Mouse (Mus musculus) testis, adult 2 months (tissue): ENCODE measurements around the gene Sel1l3. TPM values are rescaled to one million over a fixed set of nuclear protein-coding genes. Genes with fewer than 3 reads are reported as not detected.

ENCODE experiments used
- H3K27ac ChIP-seq: fragments of 200-500 bp; 2 replicates; pipeline ENCODE4 v1.5.1; 2012; ENCODE audit warnings: low read depth, low read length; ENCODE audit not compliant: control insufficient read depth, insufficient read depth
- H3K27me3 ChIP-seq: fragments of 200-500 bp; 2 replicates; pipeline ENCODE4 v1.6.1; 2012; ENCODE audit warnings: mild to moderate bottlenecking, low read length, moderate library complexity; ENCODE audit not compliant: control insufficient read depth, insufficient read depth
- H3K36me3 ChIP-seq: fragments of 200-500 bp; 2 replicates; pipeline ENCODE4 v1.6.1; 2012; ENCODE audit warnings: mild to moderate bottlenecking, low read length; ENCODE audit not compliant: control insufficient read depth, insufficient read depth
- H3K4me1 ChIP-seq: fragments of 200-500 bp; 2 replicates; pipeline ENCODE4 v1.6.1; 2012; ENCODE audit warnings: low read length; ENCODE audit not compliant: control insufficient read depth, insufficient read depth
- H3K4me3 ChIP-seq: fragments of 200-500 bp; 2 replicates; pipeline ENCODE4 v1.5.1; 2012; ENCODE audit warnings: low read depth, mild to moderate bottlenecking, low read length, moderate library complexity, mixed read lengths; ENCODE audit not compliant: control insufficient read depth
- CTCF ChIP-seq: fragments of 200-500 bp; IDR thresholded peaks from 2 replicates; pipeline ENCODE4 v1.5.1; 2012; ENCODE audit warnings: low read depth, mild to moderate bottlenecking, inconsistent platforms, low read length, moderate library complexity; ENCODE audit not compliant: control insufficient read depth, insufficient read depth, insufficient replicate concordance
- POLR2A ChIP-seq: fragments of 200-500 bp; IDR thresholded peaks from 2 replicates; pipeline ENCODE4 v1.6.1; 2012; ENCODE audit warnings: low read depth, mild to moderate bottlenecking, inconsistent platforms, low read length, moderate library complexity; ENCODE audit not compliant: control insufficient read depth
- polyA plus RNA-seq: library from polyadenylated mRNA; depleted of rRNA; stranded (reverse); fragments of >200 nt; gene quantifications from 2 replicates; pipeline ENCODE4 v1.2.3, GENCODE M21; 2012

The Sel1l3 gene
- polyA plus RNA-seq, 1 experiment, result 0.64 TPM

- H3K27ac ChIP-seq, result no peak overlapping the region
- TF ChIP-seq CTCF, result no peak
- no peak for TF ChIP-seq POLR2A
- no peak overlapping the region for H3K4me3 ChIP-seq
- H3K4me1 ChIP-seq, result no peaks in the 10 kb centered on the region
- no peaks in the 10 kb centered on the region for H3K36me3 ChIP-seq
- H3K27me3 ChIP-seq, result no peaks in the 10 kb centered on the region
Measured at GRCm38 (mm10) chr5:53123525-53124286, 90.0 kb downstream of the Sel1l3 start.

- Histone ChIP-seq H3K36me3 (no peaks in the 10 kb centered on the region), H3K27me3 (no peaks in the 10 kb centered on the region), H3K27ac (no peak overlapping the region), H3K4me1 (no peaks in the 10 kb centered on the region), H3K4me3 (no peak overlapping the region)
- no peak for TF ChIP-seq CTCF
- no peak for TF ChIP-seq POLR2A
Measured at GRCm38 (mm10) chr5:53119689-53120088, 94.0 kb downstream of the Sel1l3 start.

DNA sequence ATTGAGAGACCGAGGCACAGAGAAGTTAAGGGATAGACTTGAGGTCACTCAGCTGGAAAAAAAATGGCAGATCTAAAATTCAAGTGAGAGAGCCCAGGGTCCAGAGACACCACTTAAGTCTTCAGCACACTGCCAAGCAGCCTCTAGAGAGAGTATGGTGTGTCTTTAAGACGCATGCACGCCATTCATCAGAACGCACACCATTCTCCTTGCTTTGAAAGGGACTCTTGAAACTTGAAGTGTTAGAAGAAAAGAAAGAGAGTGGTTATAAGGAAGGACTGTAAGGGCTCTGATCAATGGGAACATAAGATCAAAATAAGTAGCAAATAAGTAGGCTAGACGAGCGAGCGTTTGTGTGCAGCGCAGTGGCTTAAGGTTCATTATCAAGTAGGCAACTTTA lies 95.5 kb downstream of the Sel1l3 start:
- TF ChIP-seq CTCF (no peak), POLR2A (no peak)
- H3K27ac ChIP-seq, result no peak overlapping the region
- no peaks in the 10 kb centered on the region for H3K27me3 ChIP-seq
- no peaks in the 10 kb centered on the region for H3K4me1 ChIP-seq
- no peaks in the 10 kb centered on the region for H3K36me3 ChIP-seq
- no peak overlapping the region for H3K4me3 ChIP-seq

DNA sequence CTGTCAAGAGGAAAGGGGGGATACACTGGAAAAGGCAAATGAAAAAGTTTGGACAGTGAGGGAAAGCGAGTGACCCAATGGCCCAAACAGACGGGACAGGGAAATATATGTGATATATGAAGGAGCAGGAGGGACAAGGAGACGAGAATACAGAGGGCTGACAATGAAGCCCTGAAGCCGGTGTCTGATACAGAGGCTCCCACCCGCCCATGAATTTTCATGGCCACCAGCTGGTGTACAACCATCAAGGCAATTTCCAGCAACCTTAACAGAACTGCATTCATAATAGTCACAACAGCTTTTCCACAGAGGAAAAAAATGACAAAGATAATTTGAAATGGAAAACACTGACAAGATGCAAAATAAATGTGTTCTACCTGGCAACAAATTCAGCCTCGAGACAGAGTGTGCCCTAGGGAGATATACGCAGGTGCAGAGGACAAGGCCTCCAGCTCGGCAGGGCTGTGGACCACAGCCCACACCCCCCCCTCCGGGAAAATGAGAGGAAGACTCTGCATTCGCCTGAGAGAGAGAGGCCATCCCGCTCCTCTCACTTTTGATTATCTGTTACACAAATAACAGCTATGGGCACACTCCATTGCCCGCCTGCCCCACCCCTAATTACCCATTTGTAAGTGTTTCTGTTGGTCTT lies 99.0 kb downstream of the Sel1l3 start:
- H3K27ac ChIP-seq, result no peak overlapping the region
- H3K27me3 ChIP-seq, result no peaks in the 10 kb centered on the region
- no peak overlapping the region for H3K4me3 ChIP-seq
- H3K4me1 ChIP-seq, result no peaks in the 10 kb centered on the region
- no peaks in the 10 kb centered on the region for H3K36me3 ChIP-seq
- TF ChIP-seq POLR2A, result no peak
- no peak for TF ChIP-seq CTCF

- Histone ChIP-seq H3K36me3 (no peaks in the 10 kb centered on the region), H3K27ac (no peak overlapping the region), H3K4me1 (no peaks in the 10 kb centered on the region), H3K4me3 (no peak overlapping the region), H3K27me3 (no peaks in the 10 kb centered on the region)
- TF ChIP-seq POLR2A, result no peak
- no peak for TF ChIP-seq CTCF
Measured at GRCm38 (mm10) chr5:53112942-53113341, 100.8 kb downstream of the Sel1l3 start.

DNA sequence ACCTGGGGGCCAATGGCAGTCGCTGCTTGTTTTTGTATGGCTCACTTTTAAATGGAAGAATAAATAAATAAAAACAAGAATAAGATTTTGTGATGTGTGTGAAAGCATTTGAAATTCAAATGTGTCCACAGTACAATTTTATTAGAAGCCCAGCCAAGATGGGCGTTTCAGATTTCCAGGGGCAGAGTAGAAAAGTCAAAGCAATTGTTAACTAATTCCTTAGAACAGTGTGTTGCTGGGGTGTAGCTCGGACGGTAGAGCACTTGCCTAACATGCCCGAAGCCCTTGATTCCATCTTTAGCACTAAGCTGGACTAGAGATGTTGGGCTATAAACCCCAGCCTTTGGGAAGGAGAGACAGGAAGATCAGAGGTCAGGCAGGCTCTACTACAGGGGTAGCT lies 102.7 kb downstream of the Sel1l3 start:
- no peaks in the 10 kb centered on the region for H3K27me3 ChIP-seq
- no peaks in the 10 kb centered on the region for H3K36me3 ChIP-seq
- TF ChIP-seq CTCF (no peak), POLR2A (no peak)
- no peak overlapping the region for H3K4me3 ChIP-seq
- H3K27ac ChIP-seq, result no peak overlapping the region
- H3K4me1 ChIP-seq, result no peaks in the 10 kb centered on the region

GRCm38 (mm10) chr5:53110225-53110624 lies 103.5 kb downstream of the Sel1l3 start:
- Histone ChIP-seq H3K4me1 (no peaks in the 10 kb centered on the region), H3K27ac (no peak overlapping the region), H3K27me3 (no peaks in the 10 kb centered on the region), H3K36me3 (no peaks in the 10 kb centered on the region), H3K4me3 (no peak overlapping the region)
- no peak for TF ChIP-seq CTCF
- no peak for TF ChIP-seq POLR2A

- no peaks in the 10 kb centered on the region for H3K4me1 ChIP-seq
- H3K4me3 ChIP-seq, result no peak overlapping the region
- H3K36me3 ChIP-seq, result no peaks in the 10 kb centered on the region
- no peak overlapping the region for H3K27ac ChIP-seq
- no peaks in the 10 kb centered on the region for H3K27me3 ChIP-seq
- no peak for TF ChIP-seq CTCF
- TF ChIP-seq POLR2A, result no peak
Measured at GRCm38 (mm10) chr5:53108668-53109067, 105.1 kb downstream of the Sel1l3 start.
